Mouse (Mus musculus) embryonic facial prominence, embryonic 11.5 days (tissue): ENCODE measurements around the gene Vps51. TPM values are rescaled to one million over a fixed set of nuclear protein-coding genes. Genes with fewer than 3 reads are reported as not detected.
A peak's percentile ranks its signal among the peaks of the same experiment; 100 is the strongest.

Experiments used
- ATAC-seq: fragments of 200-750 bp; cut with Nextera tagmentation; replicated peaks from 2 replicates; pipeline ENCODE4 v1.8.0; 2017; ENCODE audit warnings: low read depth; ENCODE audit not compliant: insufficient number of reproducible peaks, low FRiP score, low TSS enrichment
- DNase-seq: peaks from one replicate; pipeline ENCODE4 v3.0.0-alpha.2; 2015; ENCODE audit warnings: low spot score
- H3K27ac ChIP-seq: fragments of 300-500 bp; sonication (generic); replicated peaks from 2 replicates; pipeline ENCODE4 v1.5.1; 2014; ENCODE audit warnings: mild to moderate bottlenecking, low read depth, low read length, control low read depth
- H3K27me3 ChIP-seq: fragments of 300-500 bp; sonication (generic); 2 replicates; pipeline ENCODE4 v1.6.1; 2014; ENCODE audit warnings: mild to moderate bottlenecking, low read length, moderate library complexity, mixed read lengths; ENCODE audit not compliant: control insufficient read depth, insufficient read depth
- H3K36me3 ChIP-seq: fragments of 300-500 bp; sonication (generic); replicated peaks from 2 replicates; pipeline ENCODE4 v1.6.1; 2014; ENCODE audit warnings: low read depth, mild to moderate bottlenecking, low read length, moderate library complexity, mixed read lengths; ENCODE audit not compliant: control insufficient read depth, insufficient read depth
- H3K4me1 ChIP-seq: fragments of 300-500 bp; sonication (generic); 2 replicates; pipeline ENCODE4 v1.6.1; 2014; ENCODE audit warnings: low read length, mixed read lengths; ENCODE audit not compliant: control insufficient read depth, insufficient read depth
- H3K4me2 ChIP-seq: fragments of 300-500 bp; sonication (generic); 2 replicates; pipeline ENCODE4 v1.6.1; 2014; ENCODE audit warnings: low read depth, mild to moderate bottlenecking, control low read depth, low read length, moderate library complexity
- H3K4me3 ChIP-seq: fragments of 300-500 bp; sonication (generic); 2 replicates; pipeline ENCODE4 v1.5.1; 2014; ENCODE audit warnings: low read depth, low read length, control low read depth
- H3K9ac ChIP-seq: fragments of 300-500 bp; sonication (generic); replicated peaks from 2 replicates; pipeline ENCODE4 v1.6.1; 2014; ENCODE audit warnings: mild to moderate bottlenecking, control low read depth, low read length
- H3K9me3 ChIP-seq: fragments of 300-500 bp; sonication (generic); replicated peaks from 2 replicates; pipeline ENCODE4 v1.6.1; 2016; ENCODE audit warnings: mild to moderate bottlenecking, low read length, inconsistent platforms, mixed read lengths; ENCODE audit not compliant: control insufficient read depth
- WGBS: fragments of 180-500 bp; shearing (Covaris S2); extraction: QIAGEN DNeasy Blood & Tissue Kit; methylation state at CpG from one replicate; pipeline ENCODE4 v1.1.7; 2014; 5-methylcytosine and 5-hydroxymethylcytosine counted together
- polyA plus RNA-seq: library from polyadenylated mRNA; unstranded; fragments of >200 nt; fragmentation: Nextera tagmentation; extraction: Ambion mirVana; gene quantifications from 2 replicates; pipeline ENCODE4 v1.2.1, GENCODE M21; 2014

Vps51 gene
- polyA plus RNA-seq, 1 experiment from 2014 or later: 41.1 TPM

DNA sequence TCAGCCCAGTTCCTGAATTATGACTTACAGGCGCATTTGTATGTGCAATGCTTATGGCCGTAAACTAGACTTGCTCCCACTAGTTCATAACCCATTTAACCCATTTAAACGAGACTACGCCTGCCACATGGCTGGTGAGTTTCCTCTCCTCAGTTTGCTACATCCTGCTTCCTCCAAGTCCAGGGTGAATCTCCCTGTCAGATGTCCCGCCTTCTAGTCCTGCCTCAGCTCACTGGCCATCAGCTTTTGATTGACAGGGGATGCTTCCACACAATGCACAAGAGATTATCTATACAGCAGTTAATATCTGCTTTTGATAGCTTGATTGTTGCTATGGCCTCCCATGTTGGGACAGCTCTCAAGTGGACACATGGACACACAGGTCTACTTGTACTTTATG lies 22.7 kb downstream of the Vps51 start:
- Histone ChIP-seq H3K9ac (no peak overlapping the region), H3K4me2 (no peak overlapping the region), H3K4me3 (no peak overlapping the region), H3K27me3 (no peaks in the 10 kb centered on the region), H3K36me3 (peaks cover 18% of the 10 kb centered on the region), H3K27ac (no peak overlapping the region), H3K9me3 (no peaks in the 10 kb centered on the region), H3K4me1 (no peaks in the 10 kb centered on the region)
- ATAC-seq: no peak
- 89% methylated on average over 5 of the region's 5 CpGs for WGBS
- DNase-seq: no peak

DNA sequence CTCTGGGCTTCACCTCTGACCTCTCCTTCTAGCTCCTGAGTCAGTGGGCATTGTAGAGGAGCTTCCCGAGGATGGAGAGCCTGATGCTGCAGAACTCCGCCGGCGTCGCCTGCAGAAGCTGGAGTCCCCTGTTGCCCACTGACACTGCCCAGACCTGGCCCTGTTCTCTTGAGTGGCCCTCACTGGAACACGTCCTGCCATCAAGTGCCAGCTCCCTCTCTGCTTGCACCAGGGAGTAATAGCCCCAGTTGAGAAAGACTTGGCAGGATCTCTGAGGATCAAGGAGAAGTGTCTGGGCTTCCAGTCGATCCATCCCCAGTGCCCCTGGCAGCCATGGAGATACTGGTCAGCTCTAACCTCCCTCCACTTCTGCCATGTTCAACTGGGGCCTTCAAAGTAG lies 24.5 kb downstream of the Vps51 start:
- 89% methylated on average over 7 of the region's 7 CpGs for WGBS
- no peak overlapping the region for H3K4me3 ChIP-seq
- no peak for DNase-seq
- H3K27ac ChIP-seq: no peak overlapping the region
- H3K4me2 ChIP-seq: no peak overlapping the region
- H3K9me3 ChIP-seq: no peaks in the 10 kb centered on the region
- H3K9ac ChIP-seq: no peak overlapping the region
- no peaks in the 10 kb centered on the region for H3K27me3 ChIP-seq
- H3K36me3 ChIP-seq: peaks cover 22% of the 10 kb centered on the region
- peaks cover 4% of the 10 kb centered on the region; the same call in 1 of the 2 replicates for H3K4me1 ChIP-seq
- no peak for ATAC-seq

DNA sequence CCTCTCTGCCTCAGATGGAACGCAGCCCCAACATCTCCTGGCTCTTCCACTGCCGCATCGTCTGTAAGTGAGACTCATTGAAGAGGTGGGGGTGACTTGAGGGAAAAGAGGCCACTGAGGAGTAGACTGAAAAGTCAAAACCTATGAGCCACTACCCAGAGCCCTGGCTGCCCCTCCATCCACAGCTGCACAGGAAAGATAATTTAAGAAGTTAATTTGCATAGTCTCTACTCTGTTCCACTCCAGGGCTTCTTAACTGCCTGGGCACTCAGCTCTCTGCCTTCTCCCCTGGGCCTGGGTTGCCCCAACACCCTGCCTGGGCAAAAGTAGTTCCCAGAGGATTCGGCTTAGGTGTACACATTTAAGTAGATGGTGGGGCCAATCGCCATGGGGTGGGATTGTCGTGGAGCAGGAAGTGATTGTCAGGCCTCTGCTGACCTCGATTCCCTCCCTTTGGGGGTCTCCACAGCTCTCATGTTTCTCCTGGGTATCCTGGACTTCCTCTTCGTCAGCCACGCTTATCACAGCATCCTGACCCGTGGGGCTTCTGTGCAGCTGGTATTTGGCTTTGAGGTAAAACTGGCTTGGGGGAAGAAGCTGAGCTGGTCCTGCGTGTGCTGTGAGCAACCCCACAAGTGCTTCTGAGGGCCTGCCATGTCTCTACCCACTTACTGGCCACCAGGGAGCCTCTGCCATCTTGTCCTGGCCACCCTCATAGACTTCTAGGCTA lies 28.2 kb downstream of the Vps51 start:
- H3K4me2 ChIP-seq: no peak overlapping the region
- no peak overlapping the region for H3K9ac ChIP-seq
- peaks cover 4% of the 10 kb centered on the region; the same call in 1 of the 2 replicates for H3K4me1 ChIP-seq
- H3K9me3 ChIP-seq: no peaks in the 10 kb centered on the region
- DNase-seq: no peak
- WGBS: 86% methylated on average over 11 of the region's 11 CpGs
- H3K27me3 ChIP-seq: no peaks in the 10 kb centered on the region
- H3K27ac ChIP-seq: no peak overlapping the region
- H3K36me3 ChIP-seq: peaks cover 21% of the 10 kb centered on the region
- no peak for ATAC-seq
- no peak overlapping the region for H3K4me3 ChIP-seq

DNA sequence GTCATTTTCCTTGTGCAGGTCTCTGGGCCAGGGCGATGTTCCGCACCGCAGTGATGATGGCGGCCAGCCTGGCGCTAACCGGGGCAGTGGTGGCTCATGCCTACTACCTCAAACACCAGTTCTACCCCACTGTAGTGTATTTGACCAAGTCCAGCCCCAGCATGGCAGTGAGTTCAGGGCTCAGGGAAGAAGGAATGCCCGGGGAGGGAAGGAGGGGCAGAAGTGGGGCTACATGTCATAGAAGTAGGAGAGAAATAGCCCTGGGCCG lies 29.2 kb downstream of the Vps51 start:
- peaks cover 4% of the 10 kb centered on the region; the same call in 1 of the 2 replicates for H3K4me1 ChIP-seq
- ATAC-seq: no peak
- H3K27ac ChIP-seq: no peak overlapping the region
- peak overlapping the region; percentile 93 for H3K4me2 ChIP-seq
- peaks cover 17% of the 10 kb centered on the region for H3K36me3 ChIP-seq
- no peaks in the 10 kb centered on the region for H3K27me3 ChIP-seq
- H3K9ac ChIP-seq: no peak overlapping the region
- no peak for DNase-seq
- WGBS: 86% methylated on average over 8 of the region's 8 CpGs
- H3K4me3 ChIP-seq: peak overlapping the region; percentile 93
- no peaks in the 10 kb centered on the region for H3K9me3 ChIP-seq

DNA sequence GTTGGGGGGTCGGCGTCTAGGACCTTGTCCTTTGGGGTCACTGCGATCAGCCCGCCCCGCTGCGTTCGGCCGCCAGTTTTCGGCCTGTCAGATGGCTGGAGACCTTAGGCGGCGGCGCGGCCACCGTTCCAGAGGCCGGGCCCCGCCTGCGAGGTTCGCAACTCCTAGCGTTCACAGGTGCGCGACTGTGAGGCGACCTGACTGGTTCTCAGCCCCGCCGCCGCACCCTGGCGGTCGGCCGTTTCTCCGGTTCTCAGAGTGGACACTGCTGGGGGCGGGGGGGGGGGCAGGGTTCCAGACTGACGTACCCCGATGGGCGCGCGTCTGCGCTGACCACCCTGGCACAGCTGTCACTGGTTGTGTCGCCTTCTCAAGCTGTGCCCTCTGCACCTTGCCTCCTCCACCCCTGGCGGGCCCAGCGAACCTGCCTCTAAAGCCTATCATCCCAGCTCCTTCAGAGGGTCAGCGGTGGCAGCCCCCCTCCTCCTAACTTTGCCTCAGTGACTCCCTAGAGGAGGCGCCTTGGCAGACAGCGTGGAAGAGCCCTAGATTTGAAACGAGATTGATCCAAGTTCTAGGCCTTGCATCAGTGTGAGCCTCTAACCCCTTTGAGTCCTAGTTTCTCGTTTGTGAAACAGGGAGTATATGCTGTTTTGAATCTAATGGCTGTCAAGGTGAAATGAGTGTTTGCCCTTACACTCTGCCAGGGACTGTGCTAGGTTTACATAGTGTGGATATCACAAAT lies 29.7 kb downstream of the Vps51 start:
- no peaks in the 10 kb centered on the region for H3K9me3 ChIP-seq
- peak overlapping the region; percentile 92 for H3K9ac ChIP-seq
- peaks cover 4% of the 10 kb centered on the region; the same call in 1 of the 2 replicates for H3K4me1 ChIP-seq
- peaks cover 17% of the 10 kb centered on the region for H3K36me3 ChIP-seq
- peak overlapping the region; percentile 93 for H3K4me3 ChIP-seq
- H3K27ac ChIP-seq: peak overlapping the region; percentile 99
- ATAC-seq (no peak), DNase-seq (no peak)
- H3K27me3 ChIP-seq: no peaks in the 10 kb centered on the region
- WGBS: 2% methylated on average over 44 of the region's 44 CpGs
- peak overlapping the region; percentile 93 for H3K4me2 ChIP-seq

DNA sequence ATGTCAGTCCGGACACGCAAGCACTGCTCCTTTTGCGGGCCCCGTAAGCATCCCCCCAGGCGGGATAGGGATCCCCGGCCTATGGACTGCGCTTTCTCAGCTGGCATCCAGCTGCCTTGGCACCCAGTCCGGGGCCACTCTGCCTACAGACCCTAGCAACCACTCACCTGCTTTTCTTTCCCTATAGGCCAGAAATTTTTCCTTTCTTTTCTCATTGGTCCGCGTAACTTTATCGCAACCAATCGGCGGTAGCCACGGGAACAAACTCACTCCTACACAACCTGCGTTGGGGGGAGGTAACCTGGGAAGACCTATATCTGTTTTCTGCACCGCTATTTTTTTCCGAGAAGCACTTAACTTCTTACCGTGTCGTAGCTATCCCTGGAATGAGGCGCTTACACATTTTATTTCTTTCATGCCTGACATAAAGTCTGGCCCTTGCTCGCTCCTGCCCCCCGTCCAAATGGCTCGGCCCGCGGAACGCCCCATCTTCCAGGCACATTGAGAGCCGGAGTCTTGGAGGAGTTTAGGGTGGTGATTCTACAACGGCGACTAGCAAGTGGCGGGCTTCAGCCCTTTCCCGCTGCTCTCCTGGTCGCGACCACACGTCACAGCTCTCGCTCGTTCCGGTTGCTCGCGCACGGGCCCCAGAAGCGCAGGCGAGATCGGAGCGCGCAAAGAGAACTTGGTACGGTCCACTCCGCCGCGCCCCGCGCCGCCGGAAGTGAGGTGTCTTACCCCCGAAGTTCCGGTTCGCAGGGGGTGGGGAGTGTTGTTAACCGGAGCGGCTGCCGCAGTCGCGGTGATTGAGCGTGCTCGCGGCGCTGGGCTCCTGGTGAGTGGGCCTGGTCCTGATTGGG lies 30.5 kb downstream of the Vps51 start, which contains the start of gene Syvn1:
Gene Syvn1, plus strand, starts transcription at position 283 of the 860 bp plus-strand sequence.
- WGBS: under 1% methylated on average over 65 of the region's 65 CpGs
- peak; percentile 91 for ATAC-seq
- peaks cover 4% of the 10 kb centered on the region; the same call in 1 of the 2 replicates for H3K4me1 ChIP-seq

DNA sequence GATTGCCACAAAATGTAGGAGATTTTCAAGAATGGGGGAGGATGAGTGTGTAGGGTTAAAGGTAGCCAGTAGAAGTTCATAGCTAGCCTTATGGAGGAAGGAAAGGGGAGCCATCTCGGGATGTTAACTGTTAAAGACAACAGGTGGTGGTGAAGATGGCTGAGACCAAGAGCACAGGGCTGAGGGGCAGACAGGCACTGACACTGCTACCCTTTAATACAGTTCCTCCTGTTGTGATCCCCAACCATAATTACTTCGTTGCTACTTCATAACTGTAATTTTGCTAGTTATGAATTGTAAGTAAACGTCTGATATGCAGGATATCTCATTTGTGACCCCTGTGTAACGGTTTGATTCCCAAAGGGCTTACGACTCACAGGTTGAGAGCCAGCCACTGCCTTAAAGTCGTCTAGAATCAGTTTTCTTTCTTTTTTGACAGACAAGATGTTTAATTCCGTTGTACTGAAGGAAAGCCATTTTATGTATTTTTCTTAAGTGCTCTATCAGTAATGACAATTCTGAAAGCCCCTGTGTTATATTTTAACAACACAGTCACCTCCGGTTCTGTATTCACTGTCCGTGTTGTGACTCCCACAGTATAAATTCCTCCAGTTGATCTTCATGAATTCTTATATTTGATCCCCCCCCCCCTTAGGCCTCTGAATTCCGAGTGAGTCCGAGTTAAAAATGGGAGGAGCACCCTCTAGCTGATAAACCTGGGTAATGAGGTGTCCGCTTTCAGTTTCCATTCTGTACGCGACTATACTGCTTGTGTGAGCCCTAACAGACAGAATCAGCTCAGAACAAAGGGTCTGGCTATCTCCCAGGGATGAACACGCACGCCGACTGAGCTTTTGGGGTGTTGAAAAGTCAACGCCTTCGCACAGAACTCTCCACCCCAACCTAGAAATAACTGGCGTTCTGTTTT lies 31.4 kb downstream of the Vps51 start:
- no peak for DNase-seq
- H3K27ac ChIP-seq: peak overlapping the region; percentile 72
- no peaks in the 10 kb centered on the region for H3K9me3 ChIP-seq
- peak overlapping the region; percentile 50 for H3K4me2 ChIP-seq
- peak; percentile 37 for ATAC-seq
- H3K4me1 ChIP-seq: peaks cover 4% of the 10 kb centered on the region; the same call in 1 of the 2 replicates
- H3K4me3 ChIP-seq: peak overlapping the region; percentile 93
- WGBS: 18% methylated on average over 20 of the region's 20 CpGs
- peaks cover 14% of the 10 kb centered on the region for H3K36me3 ChIP-seq
- no peaks in the 10 kb centered on the region for H3K27me3 ChIP-seq
- peak overlapping the region; percentile 92 for H3K9ac ChIP-seq

More for the DNA sequence above, 30.5 kb downstream of the Vps51 start, which contains the start of gene Syvn1:
- Histone ChIP-seq H3K9ac (peak within 1 kb of the TSS; percentile 92), H3K27me3 (no peaks in the 10 kb centered on the region), H3K36me3 (peaks cover 17% of the 10 kb centered on the region), H3K27ac (peak within 1 kb of the TSS; percentile 99), H3K4me3 (peak within 1 kb of the TSS; percentile 93), H3K4me2 (peak within 1 kb of the TSS; percentile 93), H3K9me3 (no peaks in the 10 kb centered on the region)
- peak; percentile 95 for DNase-seq
